Mouse (Mus musculus) embryonic facial prominence, embryonic 14.5 days (tissue): ENCODE measurements at regions not wholly inside any gene's neighbourhood (a gene's known extent, or its start where the extent isn't known, plus 50 kb on each side); places are given as distances from the start of the nearest gene placed in this dataset.

Source experiments
- ATAC-seq: fragments of 200-750 bp; cut with Nextera tagmentation; 2 replicates; pipeline ENCODE4 v1.8.0; 2017; ENCODE audit warnings: low read depth, moderate number of reproducible peaks, moderate TSS enrichment
- DNase-seq: peaks from one replicate; pipeline ENCODE4 v3.0.0-alpha.2; 2015; ENCODE audit warnings: low spot score
- H3K27ac ChIP-seq: fragments of 300-500 bp; sonication (generic); replicated peaks from 2 replicates; pipeline ENCODE4 v1.5.1; 2014; ENCODE audit warnings: low read depth, mild to moderate bottlenecking, low read length, moderate library complexity
- H3K27me3 ChIP-seq: fragments of 300-500 bp; sonication (generic); replicated peaks from 2 replicates; pipeline ENCODE4 v1.6.1; 2014; ENCODE audit warnings: low read length; ENCODE audit not compliant: control insufficient read depth, insufficient read depth
- H3K36me3 ChIP-seq: fragments of 300-500 bp; sonication (generic); 2 replicates; pipeline ENCODE4 v1.6.1; 2014; ENCODE audit warnings: low read length, mixed read lengths; ENCODE audit not compliant: control insufficient read depth, insufficient read depth
- H3K4me1 ChIP-seq: fragments of 300-500 bp; sonication (generic); 2 replicates; pipeline ENCODE4 v1.6.1; 2014; ENCODE audit warnings: antibody characterized with exemption, low read length; ENCODE audit not compliant: control insufficient read depth, insufficient read depth
- H3K4me2 ChIP-seq: fragments of 300-500 bp; sonication (generic); 2 replicates; pipeline ENCODE4 v1.6.1; 2014; ENCODE audit warnings: low read depth, mild to moderate bottlenecking, low read length, moderate library complexity, mixed read lengths
- H3K4me3 ChIP-seq: fragments of 300-500 bp; sonication (generic); 2 replicates; pipeline ENCODE4 v1.5.1; 2014; ENCODE audit warnings: low read depth, mild to moderate bottlenecking, low read length
- H3K9ac ChIP-seq: fragments of 300-500 bp; sonication (generic); 2 replicates; pipeline ENCODE4 v1.6.1; 2014; ENCODE audit warnings: low read depth, mild to moderate bottlenecking, low read length, moderate library complexity, mixed read lengths
- H3K9me3 ChIP-seq: fragments of 300-500 bp; sonication (generic); 2 replicates; pipeline ENCODE4 v1.6.1; 2016; ENCODE audit warnings: low read length; ENCODE audit not compliant: control insufficient read depth
- WGBS: fragments of 180-500 bp; shearing (Covaris S2); extraction: QIAGEN DNeasy Blood & Tissue Kit; methylation state at CpG from one replicate; pipeline ENCODE4 v1.1.7; 2014; 5-methylcytosine and 5-hydroxymethylcytosine counted together

DNA sequence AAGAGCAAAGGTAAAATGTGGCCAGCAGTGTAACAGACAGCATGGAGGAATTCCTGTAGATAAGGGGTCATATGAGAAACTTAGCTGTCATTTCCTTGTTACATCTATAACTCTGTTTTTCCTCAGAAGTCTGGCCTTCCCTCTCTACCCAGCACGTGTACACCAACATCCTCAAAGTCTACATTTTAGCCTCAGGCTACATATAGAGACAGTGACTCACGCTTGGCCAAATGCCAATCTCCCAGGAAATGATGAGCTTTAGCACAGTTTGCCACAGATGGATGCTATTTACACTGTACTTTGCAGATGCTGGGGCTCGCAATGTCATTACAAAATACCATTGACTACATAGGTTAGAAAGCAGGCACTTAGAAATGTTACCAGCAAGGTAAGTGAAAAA, 1433.1 kb upstream of the Dsel start:
- no peaks in the 10 kb centered on the region for H3K36me3 ChIP-seq
- H3K4me1 ChIP-seq, result no peaks in the 10 kb centered on the region
- no peak overlapping the region for H3K27ac ChIP-seq
- no peak for ATAC-seq
- no peaks in the 10 kb centered on the region for H3K27me3 ChIP-seq
- H3K9me3 ChIP-seq, result no peaks in the 10 kb centered on the region
- no peak overlapping the region for H3K9ac ChIP-seq
- no peak overlapping the region for H3K4me3 ChIP-seq
- peak; percentile 38 for DNase-seq
- no peak overlapping the region for H3K4me2 ChIP-seq
- 47% methylated on average over 3 of the region's 3 CpGs for WGBS

- DNase-seq, result no peak
- Histone ChIP-seq H3K36me3 (no peaks in the 10 kb centered on the region), H3K27me3 (no peaks in the 10 kb centered on the region), H3K27ac (no peak overlapping the region), H3K4me3 (no peak overlapping the region), H3K9ac (no peak overlapping the region), H3K4me1 (no peaks in the 10 kb centered on the region), H3K4me2 (no peak overlapping the region), H3K9me3 (no peaks in the 10 kb centered on the region)
- no peak for ATAC-seq
Observed at GRCm38 (mm10) chr1:113288242-113288641, 1423.5 kb upstream of the Dsel start.

- Histone ChIP-seq H3K9me3 (no peaks in the 10 kb centered on the region), H3K27ac (no peak overlapping the region), H3K4me3 (no peak overlapping the region), H3K36me3 (no peaks in the 10 kb centered on the region), H3K4me1 (no peaks in the 10 kb centered on the region), H3K9ac (no peak overlapping the region), H3K27me3 (no peaks in the 10 kb centered on the region), H3K4me2 (no peak overlapping the region)
- ATAC-seq, result no peak
- no peak for DNase-seq
Observed at GRCm38 (mm10) chr1:113284122-113284521, 1419.4 kb upstream of the Dsel start.

DNA sequence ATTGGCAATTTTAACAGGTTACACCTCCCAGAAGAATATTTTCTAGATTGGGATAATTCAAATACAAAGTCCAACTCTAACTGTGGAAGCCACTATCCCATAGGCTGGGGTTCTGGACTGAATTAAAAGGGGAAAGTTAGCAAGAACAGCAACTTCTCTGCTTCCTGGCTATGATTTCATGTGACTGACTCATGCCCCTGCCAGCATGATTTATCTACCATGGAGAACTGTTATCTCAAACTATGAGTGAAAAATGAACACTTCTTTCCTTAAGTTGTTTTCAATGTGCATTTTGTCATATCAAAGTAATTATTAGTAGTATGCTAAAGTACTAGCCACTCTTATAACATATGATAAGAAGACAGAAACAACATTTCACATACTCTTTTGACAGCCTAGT, 1394.7 kb upstream of the Dsel start:
- no peaks in the 10 kb centered on the region for H3K9me3 ChIP-seq
- no peak overlapping the region for H3K27ac ChIP-seq
- H3K9ac ChIP-seq, result no peak overlapping the region
- no peak overlapping the region for H3K4me3 ChIP-seq
- no peak overlapping the region for H3K4me2 ChIP-seq
- no peaks in the 10 kb centered on the region for H3K27me3 ChIP-seq
- no peak for ATAC-seq
- no peaks in the 10 kb centered on the region for H3K36me3 ChIP-seq
- no peaks in the 10 kb centered on the region for H3K4me1 ChIP-seq
- no peak for DNase-seq

DNA sequence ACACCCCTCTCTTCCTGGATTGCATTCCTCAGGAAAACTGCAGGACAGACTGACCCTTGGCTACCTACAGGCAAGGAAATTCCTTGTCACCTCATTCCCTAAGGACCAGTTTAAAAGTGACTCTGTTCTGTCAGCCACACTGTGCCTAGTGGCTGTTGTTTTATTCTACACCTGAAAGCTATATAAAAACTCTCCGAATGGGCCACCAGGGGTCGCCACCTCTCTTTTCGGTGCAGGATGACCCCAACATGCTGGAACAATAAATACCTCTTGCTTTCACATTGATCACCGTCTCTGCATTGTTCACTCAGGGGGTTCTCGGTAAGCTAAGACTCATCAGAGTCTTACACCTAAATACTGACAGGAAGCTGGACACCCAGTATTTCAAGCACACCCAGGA, 1382.6 kb upstream of the Dsel start:
- no peaks in the 10 kb centered on the region for H3K36me3 ChIP-seq
- DNase-seq (no peak), ATAC-seq (no peak)
- H3K27ac ChIP-seq, result no peak overlapping the region
- H3K4me2 ChIP-seq, result no peak overlapping the region
- H3K4me3 ChIP-seq, result no peak overlapping the region
- no peaks in the 10 kb centered on the region for H3K27me3 ChIP-seq
- no peak overlapping the region for H3K9ac ChIP-seq
- 70% methylated on average over 5 of the region's 5 CpGs for WGBS
- H3K9me3 ChIP-seq, result no peaks in the 10 kb centered on the region
- H3K4me1 ChIP-seq, result no peaks in the 10 kb centered on the region

GRCm38 (mm10) chr1:113210095-113210494, 1345.4 kb upstream of the Dsel start:
- 82% methylated on average over 1 of the region's 1 CpGs for WGBS
- H3K27me3 ChIP-seq, result no peaks in the 10 kb centered on the region
- no peaks in the 10 kb centered on the region for H3K4me1 ChIP-seq
- no peaks in the 10 kb centered on the region for H3K36me3 ChIP-seq
- no peak overlapping the region for H3K27ac ChIP-seq
- ATAC-seq, result no peak
- no peak overlapping the region for H3K4me3 ChIP-seq
- no peak overlapping the region for H3K4me2 ChIP-seq
- DNase-seq, result no peak
- H3K9me3 ChIP-seq, result no peaks in the 10 kb centered on the region
- H3K9ac ChIP-seq, result no peak overlapping the region

- H3K27ac ChIP-seq, result no peak overlapping the region
- H3K4me3 ChIP-seq, result no peak overlapping the region
- no peaks in the 10 kb centered on the region for H3K4me1 ChIP-seq
- H3K4me2 ChIP-seq, result no peak overlapping the region
- no peaks in the 10 kb centered on the region for H3K9me3 ChIP-seq
- 93% methylated on average over 1 of the region's 1 CpGs for WGBS
- no peaks in the 10 kb centered on the region for H3K27me3 ChIP-seq
- ATAC-seq, result no peak
- H3K36me3 ChIP-seq, result no peaks in the 10 kb centered on the region
- no peak for DNase-seq
- no peak overlapping the region for H3K9ac ChIP-seq
Observed at GRCm38 (mm10) chr1:113204019-113204418, 1339.3 kb upstream of the Dsel start.

DNA sequence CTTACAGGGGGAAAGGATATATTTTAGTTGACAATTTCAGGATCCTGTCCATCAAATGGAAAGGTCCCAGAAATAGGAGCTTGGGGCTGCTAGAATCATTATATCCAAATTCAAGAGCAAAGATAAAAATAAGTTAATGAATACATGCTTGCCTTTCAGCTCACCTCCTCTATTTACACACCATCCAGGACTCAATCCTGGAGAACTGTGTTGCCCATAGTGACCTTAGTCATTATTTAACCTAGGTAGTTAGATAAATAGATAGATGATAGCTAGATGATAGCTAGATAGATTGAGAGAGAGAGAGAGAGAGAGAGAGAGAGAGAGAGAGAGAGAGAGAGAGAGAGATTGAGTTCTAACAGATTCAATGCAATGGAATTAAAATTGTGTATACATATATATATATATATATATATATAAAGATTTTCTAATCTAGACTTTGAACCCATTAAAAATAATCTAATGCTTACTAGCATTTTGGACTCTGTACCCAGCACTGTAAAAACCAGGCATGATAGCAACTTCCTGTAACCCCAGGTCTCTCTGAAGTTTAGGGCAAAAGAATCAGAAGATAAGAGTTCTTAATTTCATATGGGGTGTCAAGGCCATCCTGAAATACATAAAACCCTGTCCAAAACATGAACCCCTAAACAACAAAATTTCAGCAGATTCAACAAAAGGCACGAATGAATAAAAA, 1329.5 kb upstream of the Dsel start:
- WGBS, result 46% methylated on average over 1 of the region's 1 CpGs
- H3K27ac ChIP-seq, result no peak overlapping the region

GRCm38 (mm10) chr1:113163173-113163572, 1298.5 kb upstream of the Dsel start:
- 92% methylated on average over 1 of the region's 1 CpGs for WGBS
- no peak for ATAC-seq
- Histone ChIP-seq H3K27ac (no peak overlapping the region), H3K9ac (no peak overlapping the region), H3K9me3 (no peaks in the 10 kb centered on the region), H3K4me1 (no peaks in the 10 kb centered on the region), H3K36me3 (no peaks in the 10 kb centered on the region), H3K4me3 (no peak overlapping the region), H3K27me3 (no peaks in the 10 kb centered on the region), H3K4me2 (no peak overlapping the region)
- no peak for DNase-seq

More for the DNA sequence above, 1329.5 kb upstream of the Dsel start:
- no peak overlapping the region for H3K9ac ChIP-seq
- DNase-seq (no peak), ATAC-seq (no peak)
- no peaks in the 10 kb centered on the region for H3K9me3 ChIP-seq
- H3K36me3 ChIP-seq, result no peaks in the 10 kb centered on the region
- no peaks in the 10 kb centered on the region for H3K27me3 ChIP-seq
- no peak overlapping the region for H3K4me3 ChIP-seq
- no peaks in the 10 kb centered on the region for H3K4me1 ChIP-seq
- H3K4me2 ChIP-seq, result no peak overlapping the region
